Mouse (Mus musculus) heart, embryonic 11.5 days (tissue): ENCODE results near the gene Gnptab. TPM values are rescaled to one million over a fixed set of nuclear protein-coding genes. Genes with fewer than 3 reads are reported as not detected.
"Not testable (repeated sequence)": the region's sequence is repeated elsewhere in the genome, so short reads cannot be mapped to it uniquely, and the experiment has no call there.

ENCODE experiments used
- ATAC-seq: fragments of 200-750 bp; cut with Nextera tagmentation; replicated peaks from 2 replicates; pipeline ENCODE4 v1.8.0; 2017; ENCODE audit warnings: moderate library complexity; ENCODE audit not compliant: insufficient number of reproducible peaks, low FRiP score, low TSS enrichment
- H3K27ac ChIP-seq: fragments of 300-500 bp; sonication (generic); 2 replicates; pipeline ENCODE4 v1.5.1; 2014; ENCODE audit warnings: mild to moderate bottlenecking, low read depth, low read length
- H3K27me3 ChIP-seq: fragments of 300-500 bp; sonication (generic); 2 replicates; pipeline ENCODE4 v1.6.1; 2014; ENCODE audit warnings: mild to moderate bottlenecking, low read length, mixed read lengths; ENCODE audit not compliant: control insufficient read depth, insufficient read depth
- H3K36me3 ChIP-seq: fragments of 300-500 bp; sonication (generic); 2 replicates; pipeline ENCODE4 v1.6.1; 2014; ENCODE audit warnings: mild to moderate bottlenecking, low read length, moderate library complexity, mixed read lengths; ENCODE audit not compliant: control insufficient read depth, insufficient read depth
- H3K4me1 ChIP-seq: fragments of 300-500 bp; sonication (generic); 2 replicates; pipeline ENCODE4 v1.6.1; 2014; ENCODE audit warnings: low read length; ENCODE audit not compliant: control insufficient read depth, insufficient read depth
- H3K4me2 ChIP-seq: fragments of 300-500 bp; sonication (generic); 2 replicates; pipeline ENCODE4 v1.6.1; 2014; ENCODE audit warnings: mild to moderate bottlenecking, moderate library complexity
- H3K4me3 ChIP-seq: fragments of 300-500 bp; sonication (generic); 2 replicates; pipeline ENCODE4 v1.5.1; 2014; ENCODE audit warnings: low read depth, low read length
- H3K9ac ChIP-seq: fragments of 300-500 bp; sonication (generic); 2 replicates; pipeline ENCODE4 v1.6.1; 2014; ENCODE audit warnings: mild to moderate bottlenecking, low read depth, low read length, moderate library complexity
- H3K9me3 ChIP-seq: fragments of 300-500 bp; sonication (generic); replicated peaks from 2 replicates; pipeline ENCODE4 v1.6.1; 2016; ENCODE audit warnings: low read length; ENCODE audit not compliant: control insufficient read depth
- WGBS: fragments of 180-500 bp; shearing (Covaris S2); extraction: QIAGEN DNeasy Blood & Tissue Kit; methylation state at CpG from one replicate; pipeline ENCODE4 v1.1.7; 2014; ENCODE audit not compliant: insufficient replicate concordance; 5-methylcytosine and 5-hydroxymethylcytosine counted together
- polyA plus RNA-seq: library from polyadenylated mRNA; unstranded; fragments of >200 nt; fragmentation: Nextera tagmentation; extraction: Ambion mirVana; gene quantifications from 2 replicates; pipeline ENCODE4 v1.2.1, GENCODE M21; 2014

Gene Gnptab
- polyA plus RNA-seq, 1 experiment from 2014 or later = 8.3 TPM

DNA sequence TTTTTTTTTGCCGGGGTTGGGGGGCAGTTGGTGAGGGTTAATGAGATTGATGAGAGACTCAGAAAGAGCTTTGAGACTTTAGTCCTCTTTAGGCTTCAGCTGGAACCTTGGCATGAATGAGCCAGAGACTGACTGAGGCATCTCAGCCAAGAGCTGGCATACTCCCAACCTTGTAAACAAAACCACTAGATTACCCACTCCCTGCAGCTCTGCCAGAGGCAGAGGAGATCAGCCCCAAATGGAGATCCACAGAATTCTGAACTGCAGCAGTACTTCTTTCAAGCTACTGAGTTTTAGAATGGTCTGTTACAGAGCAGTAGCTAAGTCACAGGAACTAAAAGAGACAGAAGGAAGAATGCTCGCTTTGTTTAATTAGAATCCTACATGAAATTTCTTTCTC, 72.3 kb downstream of the Gnptab start:
- Histone ChIP-seq H3K27me3 (no peaks in the 10 kb centered on the region), H3K9ac (no peak overlapping the region), H3K36me3 (no peaks in the 10 kb centered on the region), H3K4me3 (no peak overlapping the region), H3K9me3 (no peaks in the 10 kb centered on the region), H3K27ac (no peak overlapping the region), H3K4me2 (no peak overlapping the region), H3K4me1 (no peaks in the 10 kb centered on the region)
- ATAC-seq = no peak
- 73% methylated on average over 2 of the region's 2 CpGs for WGBS

DNA sequence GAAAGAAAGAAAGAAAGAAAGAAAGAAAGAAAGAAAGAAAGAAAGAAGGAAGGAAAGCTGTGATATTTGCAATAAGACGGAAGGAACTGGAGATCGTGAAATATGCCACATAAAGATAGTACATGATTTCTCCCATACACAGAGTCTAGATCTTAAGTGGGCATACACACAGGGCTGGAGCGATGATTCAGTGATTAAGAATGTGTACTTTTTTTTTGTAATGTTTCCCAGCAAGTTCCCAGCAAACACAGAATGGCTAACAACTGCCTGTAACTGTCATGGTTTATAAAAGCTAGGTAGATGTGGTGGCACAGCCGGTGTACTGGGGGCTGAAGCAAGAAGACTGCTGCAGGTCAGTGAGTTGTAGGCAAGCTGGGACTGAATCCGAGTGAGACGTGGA, 73.1 kb downstream of the Gnptab start:
- no peaks in the 10 kb centered on the region for H3K36me3 ChIP-seq
- ATAC-seq = no peak
- H3K4me1 ChIP-seq = no peaks in the 10 kb centered on the region
- H3K4me3 ChIP-seq = no peak overlapping the region
- no peak overlapping the region for H3K4me2 ChIP-seq
- H3K27ac ChIP-seq = no peak overlapping the region
- H3K9ac ChIP-seq = no peak overlapping the region
- H3K27me3 ChIP-seq = no peaks in the 10 kb centered on the region
- H3K9me3 ChIP-seq = no peaks in the 10 kb centered on the region
- 81% methylated on average over 6 of the region's 6 CpGs for WGBS

DNA sequence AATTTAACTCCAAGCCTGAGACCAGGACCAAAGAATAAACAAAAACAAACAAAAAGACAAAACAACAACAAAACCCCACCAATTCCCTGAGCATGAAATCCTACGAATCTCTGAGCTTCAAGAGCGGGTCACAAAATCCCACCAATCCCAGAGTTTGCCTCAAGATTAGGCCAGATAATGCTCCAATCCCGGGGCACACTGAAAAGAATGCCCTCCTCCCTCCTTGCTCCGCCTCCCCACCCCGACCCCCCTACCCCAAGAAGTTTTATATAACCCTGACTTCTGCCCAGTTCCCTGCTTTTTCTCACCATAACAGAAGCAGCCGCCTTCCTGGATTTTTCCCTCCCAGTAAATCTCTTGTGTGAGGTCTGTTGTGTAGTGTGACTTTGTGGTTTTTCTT, 78.9 kb downstream of the Gnptab start:
- Histone ChIP-seq H3K9me3 (no peaks in the 10 kb centered on the region), H3K4me1 (no peaks in the 10 kb centered on the region), H3K27ac (no peak overlapping the region), H3K4me2 (no peak overlapping the region), H3K36me3 (no peaks in the 10 kb centered on the region), H3K27me3 (no peaks in the 10 kb centered on the region), H3K4me3 (no peak overlapping the region), H3K9ac (no peak overlapping the region)
- WGBS = 38% methylated on average over 6 of the region's 6 CpGs
- ATAC-seq = no peak

DNA sequence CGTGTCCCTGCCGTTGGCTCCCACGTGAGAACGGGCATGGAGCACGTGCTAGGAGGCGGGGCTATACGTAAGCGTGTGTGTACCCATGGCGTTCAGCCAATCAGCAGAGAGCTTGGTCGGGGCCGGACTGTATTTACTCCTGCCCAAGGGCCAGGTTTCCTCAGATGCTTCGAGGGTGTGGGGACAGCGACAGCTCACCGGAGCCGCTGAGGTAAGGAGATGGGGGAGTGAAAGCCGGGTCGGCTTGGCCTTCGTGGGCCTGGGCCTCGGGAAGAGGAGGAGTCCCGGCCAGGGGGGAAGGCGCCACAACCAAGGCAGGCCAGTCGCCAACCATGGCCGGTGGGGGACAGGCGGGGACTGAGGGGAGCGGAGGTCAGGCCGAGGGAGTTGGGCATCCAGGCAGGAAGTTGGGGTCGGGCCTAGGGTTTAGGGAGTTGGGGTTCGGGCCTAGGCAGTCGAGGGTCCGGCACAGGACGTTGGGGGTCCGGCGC, 80.6 kb downstream of the Gnptab start, which contains the start of gene Sycp3:
TSS of gene Sycp3 (plus strand) at position 68 of the 491 bp plus-strand sequence.
- WGBS = 69% methylated on average over 33 of the region's 33 CpGs
- peak; percentile 40; the same call in 1 of the 2 replicates for ATAC-seq
- Histone ChIP-seq H3K4me3 (no peak within 1 kb of the TSS), H3K27ac (no peak within 1 kb of the TSS), H3K27me3 (no peaks in the 10 kb centered on the region), H3K4me2 (no peak within 1 kb of the TSS), H3K36me3 (no peaks in the 10 kb centered on the region), H3K9ac (no peak within 1 kb of the TSS), H3K4me1 (no peaks in the 10 kb centered on the region), H3K9me3 (no peaks in the 10 kb centered on the region)

DNA sequence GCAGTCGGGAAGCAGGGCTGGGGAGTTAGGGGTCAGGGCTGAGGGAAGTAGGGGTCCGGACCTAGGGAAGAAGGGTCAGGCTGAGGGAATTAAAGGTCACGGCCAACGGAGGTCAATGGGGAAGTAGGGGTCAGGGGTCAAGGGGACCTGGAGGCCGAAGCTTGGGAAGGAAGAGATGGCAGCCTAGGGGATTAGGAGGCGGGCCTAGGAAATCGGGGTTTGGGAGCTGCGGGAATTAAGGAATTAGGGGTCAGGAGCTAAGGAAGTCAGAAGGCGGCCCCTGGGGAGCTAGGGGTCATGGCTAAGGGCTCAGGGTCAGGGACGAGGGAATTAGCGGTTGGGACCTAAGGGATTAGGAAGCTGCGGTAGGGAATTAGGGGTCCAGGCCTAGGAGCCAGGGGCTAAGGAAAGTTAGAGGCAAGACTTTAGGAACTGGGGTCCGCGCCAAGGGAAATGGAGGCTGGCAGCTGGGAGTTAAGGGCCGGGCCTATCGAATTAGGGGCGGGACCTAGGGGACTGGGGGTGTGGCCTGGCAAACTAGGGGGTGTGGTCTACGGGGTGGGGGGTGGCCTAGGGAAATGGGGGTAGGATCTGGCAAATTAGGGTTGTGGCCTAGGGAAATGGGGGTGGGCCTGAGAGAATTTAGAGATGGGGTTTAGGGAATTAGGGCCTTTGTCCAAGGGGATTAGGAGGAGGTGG, 81.3 kb downstream of the Gnptab start:
- Histone ChIP-seq H3K36me3 (no peaks in the 10 kb centered on the region), H3K27me3 (no peaks in the 10 kb centered on the region), H3K4me3 (no peak overlapping the region), H3K9me3 (no peaks in the 10 kb centered on the region), H3K4me2 (no peak overlapping the region), H3K4me1 (no peaks in the 10 kb centered on the region), H3K9ac (no peak overlapping the region), H3K27ac (no peak overlapping the region)
- ATAC-seq = no peak
- 59% methylated on average over 18 of the region's 18 CpGs for WGBS

DNA sequence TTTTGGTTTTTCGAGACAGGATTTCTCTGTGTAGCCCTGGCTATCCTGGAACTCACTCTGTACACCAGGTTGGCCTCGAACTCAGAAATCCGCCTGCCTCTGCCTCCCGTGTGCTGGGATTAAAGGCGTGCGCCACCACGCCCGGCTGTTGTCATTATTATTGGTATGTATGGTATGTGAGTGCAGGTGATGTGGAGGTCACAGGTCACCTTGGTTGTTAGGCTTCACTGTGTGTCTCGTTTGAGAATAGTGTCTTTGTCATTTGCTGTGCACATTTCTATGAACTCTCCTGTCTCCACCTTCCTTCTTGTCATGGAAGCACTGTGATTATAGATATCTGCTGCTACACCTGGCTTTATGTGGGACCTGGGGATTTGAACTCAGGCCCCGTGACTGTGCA, 103.9 kb downstream of the Gnptab start:
- not testable (repeated sequence) for ATAC-seq, H3K27ac ChIP-seq, H3K36me3 ChIP-seq, H3K4me3 ChIP-seq, H3K9ac ChIP-seq, H3K4me2 ChIP-seq, H3K9me3 ChIP-seq, H3K4me1 ChIP-seq, H3K27me3 ChIP-seq
- WGBS = 87% methylated on average over 10 of the region's 10 CpGs

DNA sequence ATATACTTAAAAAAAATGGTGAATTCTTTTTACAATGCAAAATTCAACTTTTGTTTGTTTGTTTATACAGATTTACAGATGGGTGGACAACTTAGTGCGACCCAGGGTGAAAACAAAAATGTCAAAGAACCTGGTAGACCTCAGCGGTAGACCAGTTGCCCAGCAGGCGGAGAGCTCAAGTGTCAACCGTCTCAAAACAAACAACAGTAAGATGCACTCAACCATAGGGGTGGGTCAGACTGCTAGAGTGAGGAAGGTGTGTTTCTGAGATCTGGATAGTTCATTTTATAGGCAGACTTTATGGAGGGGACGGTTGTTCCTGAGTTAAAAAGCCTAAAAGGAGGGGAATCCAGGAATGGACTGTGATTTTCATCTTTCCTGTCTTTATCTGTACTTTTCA, 109.7 kb downstream of the Gnptab start:
- Histone ChIP-seq H3K27ac (no peak overlapping the region), H3K9ac (no peak overlapping the region), H3K9me3 (no peaks in the 10 kb centered on the region), H3K4me3 (no peak overlapping the region), H3K27me3 (no peaks in the 10 kb centered on the region), H3K36me3 (no peaks in the 10 kb centered on the region), H3K4me2 (no peak overlapping the region), H3K4me1 (no peaks in the 10 kb centered on the region)
- 86% methylated on average over 5 of the region's 5 CpGs for WGBS
- no peak for ATAC-seq

DNA sequence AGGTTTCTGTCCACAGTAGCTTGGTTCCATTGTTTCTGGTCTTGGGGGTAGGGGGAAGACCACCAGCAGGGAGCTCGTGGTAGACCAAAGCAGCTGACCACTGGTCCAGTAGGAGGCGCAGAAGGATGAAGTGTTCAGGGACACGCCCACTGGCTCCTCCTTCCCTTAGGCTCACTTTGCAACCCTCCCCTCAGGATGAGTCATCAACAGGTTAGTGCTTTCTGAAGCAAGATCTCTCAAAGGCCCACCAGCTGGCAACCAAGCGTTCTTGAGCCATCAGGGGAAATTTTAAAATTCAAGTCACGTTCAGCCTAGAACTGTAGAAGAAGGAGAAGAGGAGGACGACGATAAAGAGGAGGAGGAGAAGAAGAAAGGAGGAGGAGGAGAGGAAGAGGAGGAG, 112.7 kb downstream of the Gnptab start:
- 52% methylated on average over 7 of the region's 7 CpGs for WGBS
- Histone ChIP-seq H3K4me2 (no peak overlapping the region), H3K4me3 (no peak overlapping the region), H3K27me3 (no peaks in the 10 kb centered on the region), H3K27ac (no peak overlapping the region), H3K36me3 (no peaks in the 10 kb centered on the region), H3K9ac (no peak overlapping the region), H3K9me3 (no peaks in the 10 kb centered on the region), H3K4me1 (no peaks in the 10 kb centered on the region)
- ATAC-seq = no peak

DNA sequence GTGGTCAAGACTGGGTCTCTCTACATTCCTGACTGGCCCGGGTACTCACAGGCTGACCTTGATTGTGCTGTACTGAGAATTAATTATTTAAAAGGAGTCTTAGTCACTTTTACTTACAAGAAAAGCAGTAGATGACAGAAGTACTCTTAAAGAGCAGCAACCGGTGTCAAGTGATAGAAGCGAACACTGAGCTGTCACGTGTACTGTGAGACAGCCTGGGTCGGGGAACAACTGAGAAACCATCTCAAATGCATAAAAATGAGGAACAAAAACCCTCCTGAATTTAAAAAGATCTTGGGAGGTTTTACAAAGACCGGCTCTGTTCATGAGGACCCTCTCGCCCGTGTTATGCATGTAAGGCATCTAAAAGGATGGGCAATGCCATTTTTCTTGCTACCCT, 113.7 kb downstream of the Gnptab start:
- Histone ChIP-seq H3K9me3 (no peaks in the 10 kb centered on the region), H3K27me3 (no peaks in the 10 kb centered on the region), H3K27ac (no peak overlapping the region), H3K4me2 (no peak overlapping the region), H3K9ac (no peak overlapping the region), H3K4me1 (no peaks in the 10 kb centered on the region), H3K4me3 (no peak overlapping the region), H3K36me3 (no peaks in the 10 kb centered on the region)
- WGBS = 82% methylated on average over 8 of the region's 8 CpGs
- no peak for ATAC-seq
